Mouse (Mus musculus): ENCODE measurements around the gene Dgcr2. TPM values are rescaled to one million over a fixed set of nuclear protein-coding genes. Genes with fewer than 3 reads are reported as not detected.

The Dgcr2 gene
- total RNA-seq, 2 experiments from 2014 or later = 50.9 to 52.3 TPM

- intact Hi-C loops (cut with DNase I) = no loop called here
- no peak for DNase-seq
These were observed 22.2 kb upstream of the Dgcr2 start for GRCm38 (mm10) chr16:17920586-17920985.

GRCm38 (mm10) chr16:17914307-17915249, 16.2 kb upstream of the Dgcr2 start, which contains the start of gene Gsc2:
TSS of gene Gsc2 (minus strand) at chr16:17915059.
- no peak for DNase-seq
- intact Hi-C loops (cut with DNase I) = loop anchor here (5.0 kb wide), 2 partner anchors 73 to 133 kb away; no protein-coding TSS in a partner anchor

- peak; percentile 87 to 90 for DNase-seq
- intact Hi-C loops (cut with DNase I) = loop anchor here (5.0 kb wide), 2 partner anchors 76 to 136 kb away; no protein-coding TSS in a partner anchor
These were observed 12.8 kb upstream of the Dgcr2 start, which contains the start of gene Ess2 for GRCm38 (mm10) chr16:17911052-17911595. TSS of gene Ess2 (minus strand) at chr16:17911348.

GRCm38 (mm10) chr16:17896091-17896490, 2.3 kb downstream of the Dgcr2 start:
- intact Hi-C loops (cut with DNase I) = no loop called here
- DNase-seq = no peak

GRCm38 (mm10) chr16:17893923-17894322, 4.4 kb downstream of the Dgcr2 start, which contains the start of gene Tssk1:
TSS of gene Tssk1 (plus strand) at chr16:17894223.
- intact Hi-C loops (cut with DNase I) = no loop called here

GRCm38 (mm10) chr16:17892606-17893005, 5.8 kb downstream of the Dgcr2 start:
- peak; percentile 43 to 63 for DNase-seq
- intact Hi-C loops (cut with DNase I) = no loop called here

More at GRCm38 (mm10) chr16:17893923-17894322, 4.4 kb downstream of the Dgcr2 start, which contains the start of gene Tssk1:
- DNase-seq = no peak

GRCm38 (mm10) chr16:17891567-17891959, 6.8 kb downstream of the Dgcr2 start, which contains the start of gene Gm20518:
TSS of gene Gm20518 (minus strand) at chr16:17891671.
- intact Hi-C loops (cut with DNase I) = no loop called here
- peak; percentile 99 for DNase-seq

GRCm38 (mm10) chr16:17890917-17891566, 7.3 kb downstream of the Dgcr2 start:
- peak; percentile 72 to 80 for DNase-seq
- intact Hi-C loops (cut with DNase I) = no loop called here

- intact Hi-C loops (cut with DNase I) = no loop called here
- no peak for DNase-seq
These were observed 8.0 kb downstream of the Dgcr2 start for GRCm38 (mm10) chr16:17890342-17890727.

GRCm38 (mm10) chr16:17889689-17890341, 8.5 kb downstream of the Dgcr2 start:
- no peak for DNase-seq
- intact Hi-C loops (cut with DNase I) = no loop called here

- DNase-seq = no peak
- intact Hi-C loops (cut with DNase I) = no loop called here
These were observed 14.2 kb downstream of the Dgcr2 start for GRCm38 (mm10) chr16:17884116-17884515.

- DNase-seq = no peak
- intact Hi-C loops (cut with DNase I) = no loop called here
These were observed 16.2 kb downstream of the Dgcr2 start for GRCm38 (mm10) chr16:17882196-17882595.

- no peak for DNase-seq
- intact Hi-C loops (cut with DNase I) = no loop called here
These were observed 18.8 kb downstream of the Dgcr2 start for GRCm38 (mm10) chr16:17879571-17879970.

- DNase-seq = no peak
- intact Hi-C loops (cut with DNase I) = no loop called here
These were observed 22.3 kb downstream of the Dgcr2 start for GRCm38 (mm10) chr16:17876096-17876495.

- intact Hi-C loops (cut with DNase I) = no loop called here
- no peak for DNase-seq
These were observed 23.2 kb downstream of the Dgcr2 start for GRCm38 (mm10) chr16:17875174-17875573.

GRCm38 (mm10) chr16:17872995-17873394, 25.4 kb downstream of the Dgcr2 start:
- intact Hi-C loops (cut with DNase I) = no loop called here
- no peak for DNase-seq

GRCm38 (mm10) chr16:17871248-17871647, 27.1 kb downstream of the Dgcr2 start:
- intact Hi-C loops (cut with DNase I) = no loop called here
- DNase-seq = no peak

GRCm38 (mm10) chr16:17865770-17866169, 32.6 kb downstream of the Dgcr2 start:
- no peak for DNase-seq
- intact Hi-C loops (cut with DNase I) = no loop called here

GRCm38 (mm10) chr16:17865293-17865692, 33.1 kb downstream of the Dgcr2 start:
- intact Hi-C loops (cut with DNase I) = no loop called here
- no peak for DNase-seq

GRCm38 (mm10) chr16:17858592-17858991, 39.8 kb downstream of the Dgcr2 start:
- no peak for DNase-seq
- intact Hi-C loops (cut with DNase I) = loop anchor here (1.0 kb wide), 1 partner anchor 80 kb away; no protein-coding TSS in a partner anchor

All from heart, postnatal 14 days (tissue).